Mouse (Mus musculus) adrenal gland, postnatal 10 days (tissue): ENCODE data around the gene Prkca. TPM values are rescaled to one million over a fixed set of nuclear protein-coding genes. Genes with fewer than 3 reads are reported as not detected.
A peak's percentile ranks its signal among the peaks of the same experiment; 100 is the strongest.

Experiments
- DNase-seq: peaks from one replicate; pipeline ENCODE4 v3.0.0; 2021; ENCODE audit warnings: mixed read lengths
- total RNA-seq, 2 experiments: library from RNA; stranded (reverse); gene quantifications; 2 replicates each; pipeline ENCODE4 v1.2.3; 2021

The Prkca gene
- total RNA-seq, 2 experiments from 2014 or later: 10.3 to 16.3 TPM

DNA sequence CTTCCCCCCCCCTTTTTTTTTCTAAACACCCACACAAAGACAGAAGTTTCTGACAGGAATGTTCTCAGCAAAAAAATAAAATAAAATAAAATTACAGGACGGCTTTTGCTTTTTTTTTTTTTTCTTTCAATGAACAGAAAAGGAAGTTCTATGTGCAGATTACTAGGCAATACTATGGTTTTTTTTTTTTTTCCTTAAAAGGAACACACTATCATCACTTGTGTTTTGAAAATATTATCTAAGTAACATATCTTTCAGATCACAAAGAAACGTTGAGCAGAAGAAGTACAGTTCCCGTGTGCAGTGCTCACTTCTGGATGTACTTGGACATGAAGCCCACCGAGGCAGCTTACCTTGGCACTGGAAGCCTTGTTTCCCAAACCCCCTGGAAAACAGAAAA lies 3.4 kb downstream of the Prkca start:
- no peak for DNase-seq

GRCm38 (mm10) chr11:108336445-108336844 lies 7.3 kb downstream of the Prkca start:
- no peak for DNase-seq

DNA sequence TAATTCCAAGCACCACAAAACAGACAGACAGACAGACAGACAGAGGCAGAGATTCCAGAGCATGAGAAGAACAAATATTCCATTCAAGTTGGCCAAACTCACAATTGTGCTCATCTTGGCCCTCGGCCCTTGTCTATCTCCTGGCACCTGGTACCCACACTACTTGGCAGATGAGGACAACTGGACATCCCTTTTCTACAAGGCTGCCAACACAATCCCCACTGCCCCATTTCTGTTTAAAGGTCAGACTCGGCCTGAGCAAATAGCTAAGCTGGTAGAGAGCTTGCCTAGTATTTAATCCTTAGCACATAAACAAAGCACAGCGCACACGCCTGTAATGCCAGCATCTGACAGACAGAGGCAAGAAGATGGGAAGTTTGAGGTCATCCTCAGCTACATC lies 8.2 kb downstream of the Prkca start:
- peak; percentile 6 for DNase-seq

DNA sequence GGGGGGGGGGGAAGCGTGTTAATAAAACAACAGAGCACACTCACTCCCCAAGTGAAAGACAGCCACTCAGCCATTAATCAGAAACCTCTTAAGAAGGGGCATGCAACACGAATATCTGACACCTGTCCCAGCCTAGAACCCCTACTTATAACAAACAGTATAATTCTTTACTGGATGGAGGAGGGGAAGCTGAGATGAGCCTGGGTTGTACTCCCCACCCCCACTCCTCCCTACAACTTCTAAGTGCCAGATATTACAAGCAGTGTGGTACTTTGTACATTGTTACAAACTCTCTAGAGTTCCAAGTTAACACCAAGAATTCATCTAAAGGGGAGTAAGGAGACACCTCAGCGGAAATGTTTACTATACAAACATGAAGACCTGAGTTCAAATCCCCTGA lies 9.1 kb downstream of the Prkca start:
- no peak for DNase-seq

GRCm38 (mm10) chr11:108333583-108334379 lies 9.9 kb downstream of the Prkca start:
- DNase-seq: no peak

DNA sequence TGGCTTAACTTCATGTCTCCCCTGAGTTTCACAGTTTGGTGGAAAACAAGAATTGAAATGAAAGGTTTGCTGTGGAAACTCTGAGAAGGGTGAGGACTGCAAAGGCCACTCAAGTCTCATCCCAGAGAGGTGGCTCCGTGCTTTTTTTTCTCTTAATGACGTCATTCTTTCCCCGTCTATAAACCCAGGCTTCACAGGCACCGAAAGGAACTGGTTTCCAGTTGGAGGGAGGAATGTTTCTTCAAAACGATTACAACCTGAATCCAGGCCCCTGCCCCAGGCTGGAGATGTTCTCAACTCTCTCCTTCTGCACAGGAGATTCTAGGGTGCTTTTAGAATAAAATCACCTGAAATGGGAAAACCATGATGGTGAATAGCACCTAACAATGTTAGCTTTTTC lies 10.7 kb downstream of the Prkca start:
- DNase-seq: no peak

- no peak for DNase-seq
Measured at GRCm38 (mm10) chr11:108330818-108331217, 12.9 kb downstream of the Prkca start.

GRCm38 (mm10) chr11:108325943-108326342 lies 17.8 kb downstream of the Prkca start:
- DNase-seq: no peak

DNA sequence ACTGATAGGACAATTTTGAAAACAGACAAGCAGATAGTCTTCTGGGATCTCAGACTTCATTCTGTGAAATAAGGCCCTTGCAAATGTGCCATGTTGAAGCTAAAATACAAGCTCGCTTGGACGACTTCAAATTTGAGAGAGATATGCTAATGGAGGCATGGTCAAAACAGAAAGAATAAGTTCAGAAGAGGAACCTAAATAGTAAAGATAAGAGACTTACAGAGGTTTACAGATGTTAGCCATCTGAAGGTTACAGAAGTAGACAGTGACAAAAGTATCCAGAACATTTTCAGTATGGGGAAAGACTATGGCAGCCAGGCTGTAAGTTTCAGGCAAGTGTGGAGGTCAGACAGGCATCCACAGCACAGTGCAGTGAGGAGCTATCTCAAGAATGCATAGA lies 21.6 kb downstream of the Prkca start:
- DNase-seq: no peak

GRCm38 (mm10) chr11:108320561-108320960 lies 23.2 kb downstream of the Prkca start:
- DNase-seq: no peak

DNA sequence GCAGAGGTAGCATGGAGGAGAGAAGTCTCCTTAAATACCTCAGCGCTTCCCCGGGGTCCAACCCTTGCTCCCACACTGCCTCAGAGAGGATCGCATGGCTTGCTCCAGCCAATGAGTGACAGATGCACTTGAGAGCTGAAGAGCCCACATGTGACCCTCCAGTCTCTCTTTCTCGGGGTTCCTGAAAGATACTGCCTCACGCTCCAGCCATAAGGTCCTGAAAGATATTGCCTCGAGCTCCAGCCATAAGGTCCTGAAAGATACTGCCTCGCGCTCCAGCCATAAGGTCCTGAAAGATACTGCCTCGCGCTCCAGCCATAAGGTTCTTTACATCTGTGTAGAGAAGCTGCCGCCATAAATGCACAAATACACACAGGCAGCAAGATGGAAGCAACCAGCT lies 24.6 kb downstream of the Prkca start:
- DNase-seq: no peak

DNA sequence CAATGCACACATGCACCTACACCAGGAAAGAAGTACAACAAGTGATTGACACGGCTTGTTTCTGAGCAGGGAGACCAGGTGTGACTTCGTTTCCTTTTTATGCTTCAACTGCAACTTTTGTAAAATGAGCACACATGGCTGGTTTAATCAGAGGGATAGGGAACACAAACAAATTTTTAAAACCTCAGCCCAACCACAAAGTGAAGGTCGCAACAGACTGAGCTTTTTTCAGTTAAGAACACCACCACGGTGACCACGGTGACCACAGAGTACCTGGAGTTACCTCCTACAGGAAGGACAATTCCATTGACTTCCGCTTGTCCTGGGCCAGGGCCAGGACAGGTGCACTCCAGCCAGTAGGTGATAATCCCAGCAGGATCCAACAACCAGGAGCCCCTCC lies 25.9 kb downstream of the Prkca start:
- DNase-seq: no peak

GRCm38 (mm10) chr11:108315736-108316135 lies 28.0 kb downstream of the Prkca start:
- no peak for DNase-seq

DNA sequence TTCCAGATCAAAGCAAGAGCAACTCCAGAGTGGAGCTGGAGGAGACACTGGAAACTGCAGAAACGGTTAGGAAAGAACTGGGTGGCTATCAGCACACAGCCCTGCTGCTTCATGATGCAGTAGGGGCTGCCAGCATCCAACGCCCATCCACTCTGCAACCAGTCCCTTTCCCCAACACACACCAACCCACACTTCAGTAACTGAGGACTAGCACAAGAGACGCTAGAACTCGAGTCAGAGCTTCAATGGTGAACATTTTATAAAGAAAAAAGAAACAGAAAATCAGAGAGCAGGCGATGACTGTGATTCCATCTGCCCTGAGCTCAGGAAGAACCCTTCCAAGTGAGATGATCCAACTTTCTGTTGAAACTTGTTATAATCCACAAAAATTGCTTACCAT lies 31.2 kb downstream of the Prkca start:
- no peak for DNase-seq

DNA sequence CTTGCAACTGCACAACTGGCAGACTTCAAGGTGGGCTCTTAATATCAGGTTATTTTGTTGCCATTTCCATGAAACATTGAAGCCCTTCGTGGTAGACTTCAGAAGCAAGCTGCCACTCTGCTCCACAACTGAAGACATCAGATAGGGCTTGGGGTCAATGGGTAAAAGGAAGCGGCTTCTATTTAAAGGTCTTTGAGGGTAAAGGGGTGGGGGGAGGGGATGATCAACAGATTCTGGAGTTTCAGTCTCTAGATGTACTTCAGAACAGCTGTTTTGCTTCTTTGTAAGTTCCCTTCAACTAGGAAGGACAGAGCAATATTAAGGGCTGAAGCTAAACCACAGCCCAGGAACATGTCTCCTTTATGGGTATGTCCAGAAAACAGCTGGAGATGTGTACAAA lies 31.8 kb downstream of the Prkca start:
- DNase-seq: no peak

DNA sequence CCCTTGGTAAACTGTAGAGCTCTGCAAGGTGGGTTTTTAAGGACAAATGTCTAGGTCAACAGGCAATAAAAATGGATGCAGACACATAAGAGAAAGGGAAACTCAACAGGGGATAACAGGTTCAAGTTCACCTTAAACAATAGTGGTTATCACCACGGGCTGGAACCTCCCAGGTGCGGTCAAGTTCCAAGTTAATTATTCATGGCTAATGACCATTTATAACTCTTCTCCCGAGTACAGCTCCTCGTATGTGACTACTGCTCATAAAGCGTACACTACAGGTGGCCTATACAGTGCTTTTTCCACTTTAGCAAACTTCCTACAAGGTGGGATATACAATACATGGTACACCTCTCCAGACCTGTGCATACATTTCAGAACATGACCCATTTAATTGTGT lies 33.9 kb downstream of the Prkca start:
- no peak for DNase-seq

DNA sequence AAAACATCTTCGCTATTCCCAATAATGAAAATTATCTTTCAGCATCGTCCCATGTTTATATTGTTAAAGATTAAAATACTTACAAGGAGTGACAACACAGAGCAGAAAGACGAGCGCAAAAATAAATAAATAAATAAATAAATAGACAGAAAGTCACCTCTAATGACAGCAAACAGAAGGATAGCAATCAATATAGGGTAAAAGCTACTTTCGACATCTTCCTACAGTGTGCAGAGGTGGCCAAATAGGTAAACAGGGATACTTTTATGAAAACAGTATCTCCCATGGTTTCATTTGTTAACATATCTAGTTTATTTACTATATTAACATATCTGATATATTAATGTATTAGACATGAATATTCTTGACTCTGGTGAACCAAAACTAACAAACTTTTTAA lies 35.5 kb downstream of the Prkca start:
- DNase-seq: no peak

GRCm38 (mm10) chr11:108307258-108307657 lies 36.5 kb downstream of the Prkca start:
- DNase-seq: no peak

- no peak for DNase-seq
Measured at GRCm38 (mm10) chr11:108303787-108304186, 39.9 kb downstream of the Prkca start.

DNA sequence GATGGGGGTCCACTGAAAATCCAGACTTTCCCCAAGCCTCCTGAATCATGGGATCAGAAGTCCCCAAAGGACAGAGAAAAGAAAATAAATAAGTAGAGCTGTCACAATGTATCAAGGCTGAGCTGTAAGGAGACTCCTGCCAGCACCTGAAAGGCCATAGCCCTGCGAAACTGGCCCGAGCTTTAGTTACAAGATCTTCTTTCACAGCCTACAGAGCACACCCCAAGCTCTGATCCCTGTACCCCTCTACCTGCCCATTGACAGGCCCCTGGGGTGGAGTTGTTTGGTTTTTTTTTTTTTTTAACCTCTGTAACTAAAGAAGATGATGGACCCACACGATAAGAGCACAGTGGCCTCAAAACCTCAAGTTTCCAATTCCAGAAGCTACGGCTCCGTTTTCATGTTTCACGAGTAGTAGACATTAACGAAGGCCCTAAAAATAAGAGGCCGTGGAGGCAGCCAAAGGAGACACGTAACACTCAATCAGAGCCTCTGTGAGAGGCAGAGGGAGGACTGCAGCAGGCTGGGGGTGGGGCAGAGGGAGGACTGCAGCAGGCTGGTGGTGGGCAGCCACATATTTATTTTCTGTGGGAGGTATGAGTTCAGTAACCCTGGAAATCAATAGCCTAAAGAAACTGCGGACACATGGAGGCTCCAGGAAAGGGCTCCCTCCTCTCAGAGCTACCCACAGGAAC lies 41.8 kb downstream of the Prkca start:
- no peak for DNase-seq

DNA sequence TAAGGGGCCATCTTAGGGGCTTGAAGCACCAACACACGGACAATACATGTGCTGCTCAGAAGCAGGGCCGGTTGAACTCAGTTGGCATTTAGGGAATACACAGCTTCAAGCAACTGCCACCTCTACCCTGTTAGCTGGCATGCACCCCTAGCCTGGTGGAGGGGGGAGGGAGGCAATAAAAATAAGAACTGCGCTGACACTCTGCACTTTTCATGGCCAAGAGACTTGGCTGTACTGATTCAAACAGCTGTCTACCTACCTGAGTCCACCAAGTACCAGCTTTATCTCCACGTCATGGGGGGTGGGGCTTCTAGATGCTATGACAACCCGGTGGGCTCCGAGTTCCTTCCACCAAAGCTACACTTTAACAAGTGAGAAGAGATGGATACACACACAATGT lies 42.7 kb downstream of the Prkca start:
- no peak for DNase-seq

GRCm38 (mm10) chr11:108300443-108300842 lies 43.3 kb downstream of the Prkca start:
- DNase-seq: no peak

DNA sequence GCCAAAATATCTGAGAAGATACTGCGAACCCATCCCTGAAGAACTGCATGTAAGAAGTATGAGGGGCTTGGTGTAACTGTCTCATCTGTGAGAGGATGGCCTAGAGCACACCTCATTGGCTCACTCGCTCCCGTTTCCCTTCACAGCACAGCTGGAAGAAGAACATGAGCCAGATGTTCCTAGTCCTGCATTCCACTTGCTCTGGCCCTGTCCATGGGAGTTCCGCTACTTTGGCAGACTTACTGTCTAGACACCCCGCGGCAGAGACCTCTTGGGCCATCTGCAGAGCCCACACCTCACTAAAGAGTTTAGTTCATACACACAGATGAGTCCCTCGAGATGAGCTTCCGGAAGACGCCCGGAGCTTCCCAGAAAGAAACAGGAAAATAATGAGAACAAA lies 43.8 kb downstream of the Prkca start:
- DNase-seq: no peak

DNA sequence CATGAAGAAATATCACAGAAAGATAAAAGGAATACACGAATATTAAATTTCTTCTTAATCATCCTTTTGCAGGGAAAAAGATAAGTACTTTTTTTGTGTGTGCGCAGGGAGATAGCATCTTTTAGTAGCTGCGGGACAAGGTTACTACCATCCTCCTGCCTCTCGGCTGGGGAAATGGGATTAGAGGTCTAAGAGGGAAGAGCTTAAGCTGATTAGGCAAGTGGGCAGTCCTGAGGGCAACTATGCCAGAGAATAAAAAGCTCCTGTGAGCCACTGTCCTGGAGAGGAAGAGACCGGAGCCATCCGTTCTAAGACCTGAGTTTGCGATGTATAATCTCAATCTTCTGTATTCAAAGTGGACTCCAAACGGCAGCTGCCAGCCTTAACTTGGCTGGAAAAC lies 45.8 kb downstream of the Prkca start:
- no peak for DNase-seq
